7 mouse cellular contexts compared by ENCODE assay signal in genomic region chr8:95806461-95807191, GRCm38 (mm10). TPM values are rescaled to one million over a fixed set of nuclear protein-coding genes. Genes with fewer than 3 reads are reported as not detected.
DNase-seq lines count a peak whose midpoint lies in the region; ATAC-seq and TF ChIP-seq lines count a peak whose summit lies in the region.

No protein-coding gene starts in this region.

- peak overlapping the region; percentile 93 for H3K4me2 ChIP-seq in hindbrain, embryonic 15.5 days
- peak overlapping the region; percentile 84 for H3K4me2 ChIP-seq in lung, embryonic 16.5 days (ENCODE audit: low read depth, low read length)

- H3K9me3 ChIP-seq in embryonic facial prominence, embryonic 10.5 days = no peaks in the 10 kb centered on the region
- no peaks in the 10 kb centered on the region for H3K9me3 ChIP-seq in hindbrain, embryonic 15.5 days
- H3K9me3 ChIP-seq in lung, embryonic 16.5 days (ENCODE audit: control insufficient read depth, low read length) = no peaks in the 10 kb centered on the region

- peak; percentile 7 to 20 for DNase-seq in layer of hippocampus, postnatal 14 days (ENCODE audit: low spot score in 2 of 2)
- no peak for DNase-seq in layer of hippocampus, adult 9-10 months (ENCODE audit: low spot score)
- DNase-seq in Patski (ENCODE audit: low read depth, low spot score) = no peak
- DNase-seq in embryonic facial prominence, embryonic 10.5 days (ENCODE audit: low spot score) = peak; percentile 66
- DNase-seq in spleen, postnatal 4 days (ENCODE audit: low spot score in 2 of 2) = peak; percentile 54 to 86

- H3K9ac ChIP-seq in hindbrain, embryonic 15.5 days = peak overlapping the region; percentile 85
- peak overlapping the region; percentile 97 for H3K9ac ChIP-seq in lung, embryonic 16.5 days (ENCODE audit: low read length)

- H3K27ac ChIP-seq in embryonic facial prominence, embryonic 10.5 days (replicated peaks) = peak overlapping the region; percentile 96
- H3K27ac ChIP-seq in hindbrain, embryonic 15.5 days (replicated peaks) = peak overlapping the region; percentile 94
- H3K27ac ChIP-seq in lung, embryonic 16.5 days (ENCODE audit: low read length) = peak overlapping the region; percentile 96

- under 1% methylated on average over 62 of the region's 69 CpGs for WGBS in embryonic facial prominence, embryonic 10.5 days
- WGBS in hindbrain, embryonic 15.5 days = under 1% methylated on average over 68 of the region's 69 CpGs
- 0% methylated on average over 60 of the region's 69 CpGs for WGBS in lung, embryonic 16.5 days

- peak; percentile 1 for ATAC-seq in Patski
- ATAC-seq in hindbrain, embryonic 15.5 days (ENCODE audit: low FRiP score, low read depth) = 0 out of 2 replicates have a peak, but pooled peaks have one; percentile 0
- ATAC-seq in lung, embryonic 16.5 days (ENCODE audit: low read depth) = peak; percentile 1

- POLR2A ChIA-PET in Patski (lab: Charles Lee) = no interaction called here

- CTCF ChIA-PET in Patski (lab: Charles Lee) = interaction anchor here (1.3 kb wide), 1 partner anchor 12 kb away, joined by 4 read pairs; no protein-coding TSS in a partner anchor

- peaks cover 33% of the 10 kb centered on the region for H3K36me3 ChIP-seq in embryonic facial prominence, embryonic 10.5 days (replicated peaks)
- no peaks in the 10 kb centered on the region for H3K36me3 ChIP-seq in hindbrain, embryonic 15.5 days
- H3K36me3 ChIP-seq in lung, embryonic 16.5 days (ENCODE audit: control insufficient read depth, insufficient read depth, low read length) = no peaks in the 10 kb centered on the region

- H3K4me3 ChIP-seq in embryonic facial prominence, embryonic 10.5 days = peak overlapping the region; percentile 99
- H3K4me3 ChIP-seq in hindbrain, embryonic 15.5 days = peak overlapping the region; percentile 78
- H3K4me3 ChIP-seq in lung, embryonic 16.5 days (ENCODE audit: low read length) = peak overlapping the region; percentile 94

- H3K4me1 ChIP-seq in embryonic facial prominence, embryonic 10.5 days = peaks cover 15% of the 10 kb centered on the region
- H3K4me1 ChIP-seq in hindbrain, embryonic 15.5 days (replicated peaks) = peaks cover 23% of the 10 kb centered on the region
- H3K4me1 ChIP-seq in lung, embryonic 16.5 days (replicated peaks; ENCODE audit: control insufficient read depth, insufficient read depth, low read length) = peaks cover 22% of the 10 kb centered on the region

- in situ Hi-C loops in Patski (cut with MboI; ENCODE audit: low pct_unique_long_range_greater_than_20kb) = no loop called here

- TF ChIP-seq CTCF in Patski (IDR thresholded peaks at IDR 0.05) = no peak

- no peaks in the 10 kb centered on the region for H3K27me3 ChIP-seq in Patski
- no peaks in the 10 kb centered on the region for H3K27me3 ChIP-seq in embryonic facial prominence, embryonic 10.5 days (replicated peaks; ENCODE audit: low read depth, poor library complexity, severe bottlenecking)
- H3K27me3 ChIP-seq in hindbrain, embryonic 15.5 days = no peaks in the 10 kb centered on the region
- H3K27me3 ChIP-seq in lung, embryonic 16.5 days (ENCODE audit: control insufficient read depth, insufficient read depth, low read depth, low read length) = no peaks in the 10 kb centered on the region

RNA-seq across cellular contexts. Expression of gene Cnot1, which starts 0.6 kb away (rescaled TPM):
- 100 to 1,000 TPM; 135 to 142 TPM for total RNA-seq in layer of hippocampus, postnatal 14 days (2021)
- 115 TPM for polyA plus RNA-seq in Patski (2021)
- polyA plus RNA-seq in embryonic facial prominence, embryonic 10.5 days (2016; fragmentation: Nextera tagmentation; extraction: Ambion mirVana) = 112 and 114 TPM in 2 replicates
- 37.3 and 39.2 TPM in 2 replicates for polyA plus RNA-seq in hindbrain, embryonic 15.5 days (2015; fragmentation: Nextera tagmentation; extraction: Ambion mirVana)
- polyA plus RNA-seq in lung, embryonic 16.5 days (2015; fragmentation: Nextera tagmentation; extraction: Ambion mirVana) = 65.9 and 74.6 TPM in 2 replicates

RNA-seq across cellular contexts. Expression of gene Sap18b, which starts 18.5 kb away (rescaled TPM):
- 100 to 1,000 TPM; 131 to 161 TPM for total RNA-seq in layer of hippocampus, postnatal 14 days (2021)
- 196 TPM for polyA plus RNA-seq in Patski (2021)
- 381 and 383 TPM in 2 replicates for polyA plus RNA-seq in embryonic facial prominence, embryonic 10.5 days (2016; fragmentation: Nextera tagmentation; extraction: Ambion mirVana)
- polyA plus RNA-seq in hindbrain, embryonic 15.5 days (2015; fragmentation: Nextera tagmentation; extraction: Ambion mirVana) = 235 and 255 TPM in 2 replicates
- 318 and 339 TPM in 2 replicates for polyA plus RNA-seq in lung, embryonic 16.5 days (2015; fragmentation: Nextera tagmentation; extraction: Ambion mirVana)

RNA-seq across cellular contexts. Expression of gene Slc38a7, which starts 46.7 kb away (rescaled TPM):
- total RNA-seq in layer of hippocampus, postnatal 14 days (2021) = 10 to 100 TPM; 29.7 to 31.6 TPM
- 29.1 TPM for polyA plus RNA-seq in Patski (2021)
- 18.3 and 18.4 TPM in 2 replicates for polyA plus RNA-seq in embryonic facial prominence, embryonic 10.5 days (2016; fragmentation: Nextera tagmentation; extraction: Ambion mirVana)
- 25.0 and 26.1 TPM in 2 replicates for polyA plus RNA-seq in hindbrain, embryonic 15.5 days (2015; fragmentation: Nextera tagmentation; extraction: Ambion mirVana)
- 15.5 and 15.6 TPM in 2 replicates for polyA plus RNA-seq in lung, embryonic 16.5 days (2015; fragmentation: Nextera tagmentation; extraction: Ambion mirVana)

Comparison
In these comparisons a context has a peak if more than half of its experiments do, and no peak if none do; other contexts are left out.
1. DNase-seq: peak in layer of hippocampus, postnatal 14 days (2 of 2), embryonic facial prominence, embryonic 10.5 days (single experiment) and spleen, postnatal 4 days (2 of 2); none in layer of hippocampus, adult 9-10 months (single experiment) and Patski (single experiment).
2. Peak in every context shown above with its lines, with median percentiles within 50 percentile points of each other: ATAC-seq, H3K27ac ChIP-seq and H3K4me3 ChIP-seq.